ENCODE assay signal across 8 mouse cellular contexts in genomic region chrX:74243807-74244206, GRCm38 (mm10). TPM values are rescaled to one million over a fixed set of nuclear protein-coding genes. Genes with fewer than 3 reads are reported as not detected.
DNase-seq lines count a peak whose midpoint lies in the region; ATAC-seq lines count a peak whose summit lies in the region.

No protein-coding gene starts in this region.

- H3K27me3 ChIP-seq in embryonic facial prominence, embryonic 12.5 days, result no peaks in the 10 kb centered on the region
- H3K27me3 ChIP-seq in hindbrain, embryonic 14.5 days (ENCODE audit: control insufficient read depth, insufficient read depth, low read length), result no peaks in the 10 kb centered on the region

- H3K9ac ChIP-seq in embryonic facial prominence, embryonic 12.5 days, result peak overlapping the region; percentile 44; the same call in 1 of the 2 replicates
- peak overlapping the region; percentile 86 for H3K9ac ChIP-seq in hindbrain, embryonic 14.5 days

- peaks cover 42% of the 10 kb centered on the region for H3K36me3 ChIP-seq in embryonic facial prominence, embryonic 12.5 days
- H3K36me3 ChIP-seq in hindbrain, embryonic 14.5 days (replicated peaks; ENCODE audit: control insufficient read depth, insufficient read depth), result peaks cover 42% of the 10 kb centered on the region

- peak overlapping the region; percentile 57 for H3K4me3 ChIP-seq in embryonic facial prominence, embryonic 12.5 days
- H3K4me3 ChIP-seq in hindbrain, embryonic 14.5 days (replicated peaks; ENCODE audit: low read length), result peak overlapping the region; percentile 61

- peak overlapping the region; percentile 59 for H3K4me2 ChIP-seq in embryonic facial prominence, embryonic 12.5 days (replicated peaks)
- H3K4me2 ChIP-seq in hindbrain, embryonic 14.5 days (replicated peaks), result peak overlapping the region; percentile 74

- H3K4me1 ChIP-seq in embryonic facial prominence, embryonic 12.5 days, result peaks cover 8% of the 10 kb centered on the region; the same call in 1 of the 2 replicates
- peaks cover 13% of the 10 kb centered on the region; the same call in 1 of the 2 replicates for H3K4me1 ChIP-seq in hindbrain, embryonic 14.5 days (replicated peaks; ENCODE audit: control insufficient read depth, insufficient read depth, low read length)

- DNase-seq in adrenal gland, postnatal 14 days, result peak; percentile 43
- no peak for DNase-seq in adrenal gland, adult 2 months
- no peak for DNase-seq in hindbrain, embryonic 14.5 days (ENCODE audit: low spot score)
- peak; percentile 34 for DNase-seq in lung, postnatal 14 days
- DNase-seq in spleen, postnatal 10 days (ENCODE audit: low spot score in 2 of 2), result peak; percentile 37 to 72
- no peak for DNase-seq in layer of hippocampus, postnatal 10 days (ENCODE audit: low spot score in 2 of 2)
- no peak for DNase-seq in cerebellum, postnatal 36 days

- 47% methylated on average over 3 of the region's 3 CpGs for WGBS in embryonic facial prominence, embryonic 12.5 days
- WGBS in hindbrain, embryonic 14.5 days, result 53% methylated on average over 3 of the region's 3 CpGs

- no peak overlapping the region for H3K27ac ChIP-seq in embryonic facial prominence, embryonic 12.5 days
- H3K27ac ChIP-seq in hindbrain, embryonic 14.5 days, result peak overlapping the region; percentile 89

- ATAC-seq in embryonic facial prominence, embryonic 12.5 days (ENCODE audit: insufficient number of reproducible peaks, insufficient read depth, low FRiP score, low TSS enrichment), result no peak
- ATAC-seq in hindbrain, embryonic 14.5 days (ENCODE audit: low FRiP score), result no peak

- H3K9me3 ChIP-seq in embryonic facial prominence, embryonic 12.5 days, result no peaks in the 10 kb centered on the region
- H3K9me3 ChIP-seq in hindbrain, embryonic 14.5 days (ENCODE audit: control insufficient read depth, low read length), result no peaks in the 10 kb centered on the region

RNA-seq across cellular contexts. Expression of gene Flna, which starts 5.8 kb away (rescaled TPM):
- total RNA-seq in adrenal gland, postnatal 14 days (2021), result 138 and 176 TPM in 2 replicates
- total RNA-seq in adrenal gland, adult 2 months (2021), result 100 to 1,000 TPM; 120 to 195 TPM
- 134 and 139 TPM in 2 replicates for polyA plus RNA-seq in adrenal gland, adult 2 months (2012; rRNA removed)
- polyA plus RNA-seq in embryonic facial prominence, embryonic 12.5 days (2016; fragmentation: Nextera tagmentation; extraction: Ambion mirVana), result 359 and 360 TPM in 2 replicates
- polyA plus RNA-seq in hindbrain, embryonic 14.5 days (2014; fragmentation: Nextera tagmentation; extraction: Ambion mirVana), result 92.7 and 100.0 TPM in 2 replicates
- total RNA-seq in layer of hippocampus, postnatal 10 days (2021), result 100 to 1,000 TPM; 210 to 252 TPM

RNA-seq across cellular contexts. Expression of gene Emd, which starts 10.7 kb away (rescaled TPM):
- total RNA-seq in adrenal gland, postnatal 14 days (2021), result 56.8 and 67.7 TPM in 2 replicates
- 100 to 1,000 TPM in 1 of 2 experiments, 10 to 100 TPM in 1; 53.9 to 170 TPM for total RNA-seq in adrenal gland, adult 2 months (2021)
- polyA plus RNA-seq in adrenal gland, adult 2 months (2012; rRNA removed), result 68.7 and 74.1 TPM in 2 replicates
- 21.9 and 24.4 TPM in 2 replicates for polyA plus RNA-seq in embryonic facial prominence, embryonic 12.5 days (2016; fragmentation: Nextera tagmentation; extraction: Ambion mirVana)
- 14.7 and 17.0 TPM in 2 replicates for polyA plus RNA-seq in hindbrain, embryonic 14.5 days (2014; fragmentation: Nextera tagmentation; extraction: Ambion mirVana)
- 10 to 100 TPM; 36.0 to 44.7 TPM for total RNA-seq in layer of hippocampus, postnatal 10 days (2021)

RNA-seq across cellular contexts. Expression of gene Rpl10, which starts 26.8 kb away (rescaled TPM):
- 289 and 296 TPM in 2 replicates for total RNA-seq in adrenal gland, postnatal 14 days (2021)
- total RNA-seq in adrenal gland, adult 2 months (2021), result 100 to 1,000 TPM; 220 to 443 TPM
- 692 and 707 TPM in 2 replicates for polyA plus RNA-seq in adrenal gland, adult 2 months (2012; rRNA removed)
- 745 and 775 TPM in 2 replicates for polyA plus RNA-seq in embryonic facial prominence, embryonic 12.5 days (2016; fragmentation: Nextera tagmentation; extraction: Ambion mirVana)
- 484 and 540 TPM in 2 replicates for polyA plus RNA-seq in hindbrain, embryonic 14.5 days (2014; fragmentation: Nextera tagmentation; extraction: Ambion mirVana)
- 100 to 1,000 TPM; 203 to 222 TPM for total RNA-seq in layer of hippocampus, postnatal 10 days (2021)

RNA-seq across cellular contexts. Expression of gene Taz, which starts 37.9 kb away (rescaled TPM):
- 61.6 and 72.0 TPM in 2 replicates for total RNA-seq in adrenal gland, postnatal 14 days (2021)
- total RNA-seq in adrenal gland, adult 2 months (2021), result 10 to 100 TPM; 56.6 to 74.2 TPM
- polyA plus RNA-seq in adrenal gland, adult 2 months (2012; rRNA removed), result 126 and 136 TPM in 2 replicates
- 84.4 and 85.7 TPM in 2 replicates for polyA plus RNA-seq in embryonic facial prominence, embryonic 12.5 days (2016; fragmentation: Nextera tagmentation; extraction: Ambion mirVana)
- polyA plus RNA-seq in hindbrain, embryonic 14.5 days (2014; fragmentation: Nextera tagmentation; extraction: Ambion mirVana), result 48.4 and 56.5 TPM in 2 replicates
- 10 to 100 TPM; 54.6 to 54.7 TPM for total RNA-seq in layer of hippocampus, postnatal 10 days (2021)

RNA-seq across cellular contexts. Expression of gene Dnase1l1, which starts 38.3 kb away (rescaled TPM):
- total RNA-seq in adrenal gland, postnatal 14 days (2021), result 9.0 and 12.7 TPM in 2 replicates
- total RNA-seq in adrenal gland, adult 2 months (2021), result 10 to 100 TPM; 13.1 to 13.5 TPM
- 7.5 and 9.5 TPM in 2 replicates for polyA plus RNA-seq in adrenal gland, adult 2 months (2012; rRNA removed)
- polyA plus RNA-seq in embryonic facial prominence, embryonic 12.5 days (2016; fragmentation: Nextera tagmentation; extraction: Ambion mirVana), result 9.1 and 9.6 TPM in 2 replicates
- polyA plus RNA-seq in hindbrain, embryonic 14.5 days (2014; fragmentation: Nextera tagmentation; extraction: Ambion mirVana), result 3.0 and 3.6 TPM in 2 replicates
- 1 to 10 TPM; 2.8 to 3.5 TPM for total RNA-seq in layer of hippocampus, postnatal 10 days (2021)

Comparison
In these comparisons a context has a peak if more than half of its experiments do, and no peak if none do; other contexts are left out.
1. DNase-seq: peak in adrenal gland, postnatal 14 days (single experiment), lung, postnatal 14 days (single experiment) and spleen, postnatal 10 days (2 of 2); none in adrenal gland, adult 2 months (single experiment), hindbrain, embryonic 14.5 days (single experiment), layer of hippocampus, postnatal 10 days (0 of 2) and cerebellum, postnatal 36 days (0 of 2).